Mouse (Mus musculus) embryo, embryonic 11.5 days (tissue): ENCODE measurements around the gene Gm36079.
"Not testable (repeated sequence)": the region's sequence is repeated elsewhere in the genome, so short reads cannot be mapped to it uniquely, and the experiment has no call there.

Source experiments
- DNase-seq: peaks from one replicate; pipeline ENCODE4 v3.0.0-alpha.2; 2012; ENCODE audit warnings: low read depth, low spot score

Gm36079 gene

DNA sequence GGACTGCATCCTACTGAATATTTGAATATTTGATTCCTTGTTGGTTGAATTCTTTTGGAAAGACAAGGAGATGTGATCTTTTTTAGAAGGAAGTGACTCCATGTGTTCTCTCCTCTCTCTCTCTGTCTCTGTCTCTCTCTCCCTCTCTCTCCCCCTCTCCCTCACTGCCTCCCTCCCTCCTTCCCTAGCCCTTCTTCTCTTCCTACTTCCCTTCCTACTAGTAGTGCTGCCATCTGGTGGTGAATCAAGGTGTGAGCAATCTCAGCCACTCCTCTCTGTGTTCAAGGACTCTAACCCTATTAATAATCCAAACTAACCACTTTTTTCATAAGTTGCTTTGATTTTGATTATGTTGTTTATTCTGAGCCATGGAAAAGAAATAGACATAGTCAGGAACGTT is 5.3 kb downstream of the Gm36079 start:
- not testable (repeated sequence) for DNase-seq

GRCm38 (mm10) chr13:120015348-120016007 is 11.3 kb downstream of the Gm36079 start:
- DNase-seq, result not testable (repeated sequence)

DNA sequence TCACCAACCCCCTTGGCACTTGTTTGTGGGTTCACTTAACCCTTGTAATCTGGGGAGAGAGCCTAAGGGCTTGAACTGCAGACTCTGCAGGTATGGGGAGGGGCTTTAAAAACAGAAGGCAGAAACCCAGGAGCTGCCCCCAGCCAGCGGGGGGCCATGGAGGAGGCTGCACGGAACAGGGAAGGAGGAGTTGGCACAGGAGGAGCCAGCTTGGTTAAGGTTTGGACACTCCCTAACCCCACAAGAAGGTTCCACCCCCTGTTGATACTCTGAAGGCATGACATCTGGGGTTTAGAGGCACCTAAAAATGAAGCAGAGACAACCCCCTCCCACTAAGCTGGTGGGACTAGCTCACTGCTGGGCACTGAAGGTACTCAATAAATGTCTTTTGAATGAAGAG is 12.8 kb downstream of the Gm36079 start:
- not testable (repeated sequence) for DNase-seq

GRCm38 (mm10) chr13:120013544-120013943 is 13.3 kb downstream of the Gm36079 start:
- not testable (repeated sequence) for DNase-seq

- not testable (repeated sequence) for DNase-seq
Measured at GRCm38 (mm10) chr13:120010068-120010467, 16.7 kb downstream of the Gm36079 start.

- not testable (repeated sequence) for DNase-seq
Measured at GRCm38 (mm10) chr13:119999215-119999614, 27.6 kb downstream of the Gm36079 start.

DNA sequence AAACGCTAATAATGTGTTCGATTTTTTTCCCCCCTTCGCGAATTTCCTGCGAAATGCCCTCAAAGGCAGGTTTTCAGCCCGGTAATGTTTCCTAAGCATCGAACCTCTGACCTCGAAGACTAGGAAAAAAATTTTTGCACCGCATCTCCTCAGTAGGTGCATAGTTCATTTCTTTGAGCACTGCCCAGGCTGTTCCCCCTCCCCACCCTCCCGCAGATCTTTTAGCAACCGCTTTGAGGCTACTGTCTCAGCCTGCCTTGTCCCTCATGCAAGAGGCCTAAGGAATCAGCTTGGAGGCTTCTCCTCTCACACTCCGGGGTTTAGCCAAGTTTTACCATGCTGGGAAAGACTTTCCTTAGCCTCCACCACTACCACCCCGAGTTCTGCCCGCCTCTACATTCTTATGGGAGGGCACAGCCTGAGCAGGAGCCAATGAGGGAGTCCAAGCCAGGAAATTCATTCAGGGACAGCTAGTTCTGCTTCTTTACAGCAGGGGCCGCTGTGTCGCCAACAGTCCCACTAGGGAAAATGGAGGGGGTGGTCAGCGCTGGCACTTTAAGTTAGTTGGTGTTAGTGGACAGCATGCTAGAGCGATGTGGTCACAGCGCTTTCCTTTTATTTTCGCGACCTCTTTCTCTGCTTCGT is 28.2 kb downstream of the Gm36079 start:
- not testable (repeated sequence) for DNase-seq

GRCm38 (mm10) chr13:119991917-119992496 is 34.8 kb downstream of the Gm36079 start:
- DNase-seq, result not testable (repeated sequence)

GRCm38 (mm10) chr13:119991264-119991663 is 35.5 kb downstream of the Gm36079 start:
- DNase-seq, result not testable (repeated sequence)
